Mouse (Mus musculus): ENCODE measurements at regions not wholly inside any gene's neighbourhood (a gene's known extent, or its start where the extent isn't known, plus 50 kb on each side); places are given as distances from the start of the nearest gene placed in this dataset.

- DNase-seq (ENCODE audit: low spot score in 2 of 2), result no peak
Observed at GRCm38 (mm10) chr16:50709727-50710126, 118.8 kb upstream of the Ccdc54 start.

GRCm38 (mm10) chr16:50707906-50708305 lies 117.0 kb upstream of the Ccdc54 start:
- no peak for DNase-seq (ENCODE audit: low spot score in 2 of 2)

- no peak for DNase-seq (ENCODE audit: low spot score in 2 of 2)
Observed at GRCm38 (mm10) chr16:50705921-50706320, 115.0 kb upstream of the Ccdc54 start.

DNA sequence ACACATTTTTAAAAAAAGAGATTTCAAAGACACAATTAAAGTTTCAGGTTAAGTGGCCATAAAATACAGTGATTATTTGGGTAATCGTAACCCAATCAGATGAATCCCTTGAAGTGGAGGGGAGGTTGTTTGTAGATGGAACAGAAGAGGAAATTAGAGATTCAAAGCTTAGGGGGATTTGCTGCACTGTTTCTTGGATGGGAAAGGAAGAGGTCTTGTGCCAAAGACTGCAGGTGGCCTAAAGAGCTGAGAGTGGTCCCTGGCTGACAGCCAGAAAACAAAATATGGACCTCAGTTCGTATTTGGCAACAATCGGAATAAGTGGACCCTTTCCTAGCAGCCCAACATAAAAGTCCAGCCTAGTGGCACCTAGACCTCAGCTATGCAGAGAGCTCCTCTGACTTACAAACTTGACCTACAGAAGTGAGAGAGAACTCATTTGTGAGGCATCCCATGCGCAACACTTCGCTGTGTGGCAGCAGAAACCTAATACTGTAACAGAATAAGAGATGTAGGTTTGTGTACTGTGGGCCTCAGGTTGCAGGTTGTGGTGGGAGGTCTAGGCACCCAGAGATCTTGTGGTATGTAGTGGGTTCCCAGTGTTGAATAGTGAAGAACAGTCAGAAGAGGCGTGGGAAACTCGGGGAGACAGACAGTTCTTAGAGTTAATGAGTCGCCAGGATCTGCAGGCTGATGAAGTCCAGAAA lies 110.0 kb upstream of the Ccdc54 start:
- no peak for DNase-seq (ENCODE audit: low spot score in 2 of 2)

- DNase-seq (ENCODE audit: low spot score in 2 of 2), result no peak
Observed at GRCm38 (mm10) chr16:50700123-50700522, 109.2 kb upstream of the Ccdc54 start.

DNA sequence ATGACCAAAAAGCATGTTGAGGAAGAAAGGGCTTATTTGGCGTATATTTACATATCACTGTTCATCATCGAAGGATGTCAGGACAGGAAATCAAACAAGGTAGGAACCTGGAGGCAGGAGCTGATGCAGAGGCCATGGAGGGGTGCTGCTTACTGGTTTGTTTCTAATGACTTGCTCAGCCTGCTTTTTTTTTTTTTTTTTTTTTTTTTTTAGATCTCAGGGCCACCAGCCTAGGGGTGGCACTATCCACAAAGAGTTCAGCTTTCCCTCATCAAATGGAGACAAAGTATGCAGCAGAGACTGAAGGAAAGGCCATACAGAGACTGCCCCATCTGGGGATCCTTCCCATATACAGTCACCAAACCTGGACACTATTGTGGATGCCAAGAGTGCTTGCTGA lies 106.8 kb upstream of the Ccdc54 start:
- no peak for DNase-seq (ENCODE audit: low spot score in 2 of 2)

DNA sequence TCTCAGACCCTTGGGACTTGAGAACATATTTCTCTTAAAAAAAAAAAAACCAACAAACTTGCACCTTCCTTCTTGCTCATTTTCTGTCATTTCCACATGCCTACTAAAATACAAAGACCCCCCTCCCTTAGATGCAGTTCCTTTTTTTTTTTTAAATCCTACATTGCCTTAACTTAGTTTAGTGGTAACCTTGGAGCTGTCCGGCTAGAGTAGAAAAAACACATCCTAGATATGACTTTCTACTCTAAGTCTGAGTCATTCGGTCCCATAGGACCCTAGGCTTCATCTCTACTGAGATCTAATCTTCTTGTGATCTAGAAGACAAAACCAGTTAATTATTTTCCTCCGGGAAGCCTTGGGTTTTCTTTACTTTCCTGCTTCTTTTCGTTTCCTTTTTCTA lies 105.1 kb upstream of the Ccdc54 start:
- no peak for DNase-seq (ENCODE audit: low spot score in 2 of 2)

GRCm38 (mm10) chr16:50694045-50694444 lies 103.1 kb upstream of the Ccdc54 start:
- no peak for DNase-seq (ENCODE audit: low spot score in 2 of 2)

GRCm38 (mm10) chr16:50690818-50691217 lies 99.9 kb upstream of the Ccdc54 start:
- DNase-seq (ENCODE audit: low spot score in 2 of 2), result no peak

DNA sequence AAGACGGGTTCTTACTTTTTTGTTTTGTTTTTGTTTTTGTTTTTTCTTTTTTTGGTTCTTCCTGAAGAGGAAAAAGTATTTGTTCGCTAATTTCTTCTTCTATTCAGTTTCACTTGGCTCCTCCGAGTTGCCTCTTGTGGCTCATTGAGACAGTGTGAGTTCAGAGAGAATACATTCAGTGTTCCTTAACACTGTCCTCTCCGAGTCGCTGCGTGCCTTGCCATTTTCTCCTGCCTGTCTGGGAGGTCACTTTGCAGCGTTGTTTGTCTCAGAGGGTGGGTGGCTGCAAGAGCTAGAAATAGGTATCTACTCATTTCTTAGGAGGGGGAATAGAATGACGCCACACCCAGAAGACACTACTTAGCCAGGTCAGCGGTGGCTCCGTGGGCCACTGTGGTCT lies 98.6 kb upstream of the Ccdc54 start:
- no peak for DNase-seq (ENCODE audit: low spot score in 2 of 2)

DNA sequence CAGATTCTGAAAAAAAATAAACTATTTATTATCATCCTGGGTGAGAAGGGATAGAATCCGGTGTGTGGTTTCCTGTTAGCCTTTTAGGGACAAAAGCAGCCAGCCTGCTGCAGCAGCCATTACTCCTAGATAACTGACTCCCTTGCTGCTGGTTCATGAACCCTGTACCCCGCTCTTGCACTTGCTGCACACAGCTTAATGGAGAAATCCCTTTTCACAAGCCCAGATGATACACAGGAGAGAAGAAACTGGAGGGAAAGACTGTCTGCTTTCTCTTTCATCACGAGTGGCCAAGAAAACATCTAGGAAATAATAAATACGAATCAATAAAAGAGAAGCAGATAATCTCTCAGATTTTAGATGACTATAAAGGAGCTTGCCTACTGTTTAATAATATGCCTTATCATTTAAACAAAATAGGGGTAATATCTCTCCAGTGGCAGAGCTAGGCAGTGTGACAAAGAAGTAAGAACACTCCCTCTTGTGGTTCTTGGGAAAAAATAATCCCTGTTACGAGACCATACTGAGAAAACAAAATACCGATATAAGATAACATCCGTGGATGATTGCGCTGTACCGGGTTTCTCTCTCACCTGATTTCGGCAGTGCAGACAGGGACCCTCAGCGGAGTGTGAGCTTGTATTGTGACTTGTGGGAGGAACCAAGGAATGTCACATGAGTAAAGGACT lies 98.0 kb upstream of the Ccdc54 start:
- DNase-seq (ENCODE audit: low spot score in 2 of 2), result peak in 1 of 2 experiments; percentile 11

- no peak for DNase-seq (ENCODE audit: low spot score in 2 of 2)
Observed at GRCm38 (mm10) chr16:50679698-50680097, 88.7 kb upstream of the Ccdc54 start.

- no peak for DNase-seq (ENCODE audit: low spot score in 2 of 2)
Observed at GRCm38 (mm10) chr16:50673339-50673738, 82.4 kb upstream of the Ccdc54 start.

GRCm38 (mm10) chr16:50672713-50673112 lies 81.8 kb upstream of the Ccdc54 start:
- DNase-seq (ENCODE audit: low spot score in 2 of 2), result no peak

DNA sequence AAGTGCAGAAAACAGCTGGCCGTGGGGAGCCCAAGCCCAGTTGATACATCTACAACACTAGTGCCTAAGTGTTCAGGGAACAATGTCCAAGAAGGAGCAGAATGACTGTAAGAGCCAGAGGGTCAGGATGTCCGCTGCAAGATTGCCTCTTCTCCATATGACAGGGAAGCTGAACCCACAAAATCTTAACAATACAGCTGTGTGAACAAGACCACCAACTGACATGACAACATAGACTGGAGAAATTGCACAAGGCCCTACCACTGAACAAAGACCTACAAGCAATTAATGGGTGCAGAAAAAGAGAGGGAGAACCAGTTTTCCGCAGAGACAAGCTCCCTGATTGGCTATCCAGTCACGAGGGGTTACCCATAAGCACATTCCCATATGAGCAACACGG lies 80.2 kb upstream of the Ccdc54 start:
- no peak for DNase-seq (ENCODE audit: low spot score in 2 of 2)

GRCm38 (mm10) chr16:50664240-50664639 lies 73.3 kb upstream of the Ccdc54 start:
- no peak for DNase-seq (ENCODE audit: low spot score in 2 of 2)
